Mouse (Mus musculus) cortical plate, adult 2 months (tissue): ENCODE data around the gene Mcur1. TPM values are rescaled to one million over a fixed set of nuclear protein-coding genes. Genes with fewer than 3 reads are reported as not detected.

Source experiments
- H3K27ac ChIP-seq: fragments of 200-500 bp; 2 replicates; pipeline ENCODE4 v1.5.1; 2012; ENCODE audit warnings: low read length, control low read depth, inconsistent platforms; ENCODE audit not compliant: insufficient read depth
- H3K4me1 ChIP-seq: fragments of 200-500 bp; 2 replicates; pipeline ENCODE4 v1.6.1; 2011; ENCODE audit warnings: low read length; ENCODE audit not compliant: control insufficient read depth, insufficient read depth
- H3K4me3 ChIP-seq: fragments of 200-500 bp; 2 replicates; pipeline ENCODE4 v1.5.1; 2011; ENCODE audit warnings: mild to moderate bottlenecking, low read length, control low read depth; ENCODE audit not compliant: insufficient read depth
- CTCF ChIP-seq: fragments of 200-500 bp; IDR thresholded peaks from 2 replicates; pipeline ENCODE4 v1.5.1; 2011; ENCODE audit warnings: mild to moderate bottlenecking, control low read depth, low read length; ENCODE audit not compliant: insufficient read depth; ENCODE audit errors: extremely low read depth
- POLR2A ChIP-seq: fragments of 200-500 bp; IDR thresholded peaks from 2 replicates; pipeline ENCODE4 v1.6.1; 2011; ENCODE audit warnings: mild to moderate bottlenecking, low read length, control low read depth; ENCODE audit not compliant: insufficient read depth; ENCODE audit errors: extremely low read depth
- polyA plus RNA-seq: library from polyadenylated mRNA; depleted of rRNA; stranded (reverse); fragments of >200 nt; gene quantifications from 2 replicates; pipeline ENCODE4 v1.2.3, GENCODE M21; 2012

Gene Mcur1
- polyA plus RNA-seq, 1 experiment: 26.1 TPM

DNA sequence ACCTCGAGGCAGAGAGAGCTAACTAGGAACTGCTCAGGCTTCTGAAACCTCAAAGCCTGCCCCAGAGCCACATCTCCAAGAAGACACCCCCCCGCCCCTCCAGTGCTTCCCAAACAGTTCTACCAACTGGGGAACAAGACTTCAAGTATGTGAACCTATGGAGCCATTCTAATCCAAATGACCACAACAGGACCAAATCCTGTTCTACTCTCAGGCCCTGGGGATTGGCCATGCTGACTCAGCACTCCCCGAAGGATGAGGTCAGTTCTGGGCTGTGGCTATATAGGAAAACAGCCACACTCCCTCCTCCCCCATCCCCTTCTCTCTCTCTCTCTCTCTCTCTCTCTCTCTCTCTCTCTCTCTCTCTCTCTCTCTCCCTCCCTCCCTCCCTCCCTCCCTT, 27.0 kb upstream of the Mcur1 start:
- no peak overlapping the region for H3K27ac ChIP-seq
- H3K4me3 ChIP-seq: no peak overlapping the region
- no peak for TF ChIP-seq CTCF
- TF ChIP-seq POLR2A: no peak
- peaks cover 6% of the 10 kb centered on the region for H3K4me1 ChIP-seq

GRCm38 (mm10) chr13:43585335-43585734, 25.3 kb upstream of the Mcur1 start:
- H3K4me1 ChIP-seq: peaks cover 5% of the 10 kb centered on the region
- H3K4me3 ChIP-seq: no peak overlapping the region
- TF ChIP-seq POLR2A (no peak), CTCF (no peak)
- no peak overlapping the region for H3K27ac ChIP-seq

GRCm38 (mm10) chr13:43583504-43583903, 23.5 kb upstream of the Mcur1 start:
- no peak overlapping the region for H3K27ac ChIP-seq
- TF ChIP-seq POLR2A (no peak), CTCF (no peak)
- peaks cover 3% of the 10 kb centered on the region for H3K4me1 ChIP-seq
- H3K4me3 ChIP-seq: no peak overlapping the region

DNA sequence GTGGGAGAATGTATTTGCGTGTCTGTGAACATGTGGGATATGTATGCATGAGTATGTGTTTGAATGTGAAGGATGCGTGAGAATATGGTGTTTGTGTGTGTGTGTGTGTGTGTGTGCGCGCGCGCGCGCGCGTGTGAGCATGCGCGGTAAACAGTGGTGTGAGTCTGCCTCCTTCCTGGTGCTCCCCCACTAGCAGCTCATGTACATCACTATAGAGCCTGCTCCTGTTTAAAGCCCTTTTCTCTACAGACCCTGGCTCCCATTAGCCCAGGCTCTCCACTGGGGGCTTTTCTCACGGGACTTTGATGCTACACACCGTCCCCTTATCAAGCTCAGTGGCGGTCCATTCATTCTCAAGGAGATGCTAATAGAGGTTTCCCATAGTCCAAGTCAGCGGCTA, 23.0 kb upstream of the Mcur1 start:
- H3K4me1 ChIP-seq: peaks cover 1% of the 10 kb centered on the region
- TF ChIP-seq CTCF (no peak), POLR2A (no peak)
- no peak overlapping the region for H3K27ac ChIP-seq
- no peak overlapping the region for H3K4me3 ChIP-seq

DNA sequence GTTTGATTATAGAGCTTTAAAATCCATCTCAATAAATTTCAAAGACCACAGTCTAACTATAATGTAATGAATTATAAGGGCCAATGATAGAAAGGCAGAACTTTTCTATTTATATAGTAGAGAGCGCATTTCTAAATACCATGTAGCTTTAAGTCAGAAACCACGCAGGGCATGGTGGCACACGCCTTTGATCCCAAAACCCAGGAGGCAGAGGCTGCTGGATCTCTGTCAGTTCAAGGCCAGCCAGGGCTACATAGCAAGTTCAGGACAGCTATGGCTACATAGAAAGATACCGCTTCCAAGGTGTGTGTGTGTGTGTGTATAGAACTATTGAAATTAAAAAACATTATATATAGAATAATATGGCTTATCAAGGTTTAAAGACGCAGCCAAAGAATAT, 20.7 kb upstream of the Mcur1 start:
- TF ChIP-seq CTCF: no peak
- TF ChIP-seq POLR2A: no peak
- Histone ChIP-seq H3K4me1 (peaks cover 1% of the 10 kb centered on the region), H3K27ac (no peak overlapping the region), H3K4me3 (no peak overlapping the region)

- Histone ChIP-seq H3K27ac (no peak overlapping the region), H3K4me1 (peaks cover 1% of the 10 kb centered on the region), H3K4me3 (no peak overlapping the region)
- TF ChIP-seq POLR2A (no peak), CTCF (peak; percentile 81)
Measured at GRCm38 (mm10) chr13:43579740-43580139, 19.7 kb upstream of the Mcur1 start.

GRCm38 (mm10) chr13:43577766-43578165, 17.8 kb upstream of the Mcur1 start:
- TF ChIP-seq POLR2A (no peak), CTCF (no peak)
- H3K4me3 ChIP-seq: no peak overlapping the region
- no peak overlapping the region for H3K27ac ChIP-seq
- H3K4me1 ChIP-seq: no peaks in the 10 kb centered on the region

- TF ChIP-seq CTCF (0 out of 2 replicates have a peak, but pooled peaks have one; percentile 7), POLR2A (no peak)
- Histone ChIP-seq H3K4me3 (no peak overlapping the region), H3K4me1 (no peaks in the 10 kb centered on the region), H3K27ac (no peak overlapping the region)
Measured at GRCm38 (mm10) chr13:43577254-43577653, 17.3 kb upstream of the Mcur1 start.

- TF ChIP-seq POLR2A (no peak), CTCF (no peak)
- Histone ChIP-seq H3K4me3 (no peak overlapping the region), H3K4me1 (no peaks in the 10 kb centered on the region), H3K27ac (no peak overlapping the region)
Measured at GRCm38 (mm10) chr13:43575431-43575830, 15.4 kb upstream of the Mcur1 start.

- Histone ChIP-seq H3K4me3 (no peak overlapping the region), H3K27ac (no peak overlapping the region), H3K4me1 (no peaks in the 10 kb centered on the region)
- TF ChIP-seq CTCF (no peak), POLR2A (no peak)
Measured at GRCm38 (mm10) chr13:43573979-43574378, 14.0 kb upstream of the Mcur1 start.

DNA sequence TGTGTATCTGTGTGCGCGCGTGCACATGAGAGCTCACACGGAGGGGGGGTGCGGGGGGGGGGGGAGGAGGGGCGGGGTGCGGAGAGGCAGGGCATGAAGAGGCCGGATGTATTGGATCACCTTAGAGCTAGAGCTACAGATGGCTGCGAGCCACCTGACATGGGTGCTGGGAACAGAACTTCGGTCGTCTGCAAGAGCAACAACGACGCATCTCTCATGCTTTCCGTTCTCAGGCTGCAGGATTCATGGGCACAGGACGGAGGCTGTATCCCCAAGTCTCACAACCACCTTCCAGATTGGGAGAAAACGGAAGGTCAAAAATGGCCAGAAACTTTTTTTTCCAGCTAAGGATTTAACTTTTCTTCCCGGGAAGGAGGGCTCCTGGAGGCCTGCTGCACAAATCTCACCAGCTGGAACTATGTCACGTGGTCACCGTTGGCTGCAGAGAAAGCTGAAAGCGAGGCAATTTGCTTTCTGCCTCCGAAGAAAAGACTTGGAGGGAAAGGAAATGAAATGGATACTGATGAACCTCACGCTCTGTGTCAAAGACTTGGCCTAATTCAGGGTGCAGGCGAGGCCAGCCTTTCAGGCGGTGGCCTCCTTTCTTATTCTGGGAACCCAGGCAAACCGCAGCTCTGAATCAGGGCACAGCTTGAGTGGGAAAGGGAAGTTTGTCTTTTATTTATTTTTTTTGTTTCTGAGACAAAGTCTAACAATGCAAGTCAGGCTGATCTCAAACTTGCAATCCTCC, 7.3 kb upstream of the Mcur1 start:
- Histone ChIP-seq H3K4me1 (peaks cover 4% of the 10 kb centered on the region; the same call in 1 of the 2 replicates), H3K4me3 (no peak overlapping the region), H3K27ac (no peak overlapping the region)
- TF ChIP-seq POLR2A (no peak), CTCF (no peak)
